Mouse (Mus musculus): ENCODE measurements around the gene Ctc1.

DNA sequence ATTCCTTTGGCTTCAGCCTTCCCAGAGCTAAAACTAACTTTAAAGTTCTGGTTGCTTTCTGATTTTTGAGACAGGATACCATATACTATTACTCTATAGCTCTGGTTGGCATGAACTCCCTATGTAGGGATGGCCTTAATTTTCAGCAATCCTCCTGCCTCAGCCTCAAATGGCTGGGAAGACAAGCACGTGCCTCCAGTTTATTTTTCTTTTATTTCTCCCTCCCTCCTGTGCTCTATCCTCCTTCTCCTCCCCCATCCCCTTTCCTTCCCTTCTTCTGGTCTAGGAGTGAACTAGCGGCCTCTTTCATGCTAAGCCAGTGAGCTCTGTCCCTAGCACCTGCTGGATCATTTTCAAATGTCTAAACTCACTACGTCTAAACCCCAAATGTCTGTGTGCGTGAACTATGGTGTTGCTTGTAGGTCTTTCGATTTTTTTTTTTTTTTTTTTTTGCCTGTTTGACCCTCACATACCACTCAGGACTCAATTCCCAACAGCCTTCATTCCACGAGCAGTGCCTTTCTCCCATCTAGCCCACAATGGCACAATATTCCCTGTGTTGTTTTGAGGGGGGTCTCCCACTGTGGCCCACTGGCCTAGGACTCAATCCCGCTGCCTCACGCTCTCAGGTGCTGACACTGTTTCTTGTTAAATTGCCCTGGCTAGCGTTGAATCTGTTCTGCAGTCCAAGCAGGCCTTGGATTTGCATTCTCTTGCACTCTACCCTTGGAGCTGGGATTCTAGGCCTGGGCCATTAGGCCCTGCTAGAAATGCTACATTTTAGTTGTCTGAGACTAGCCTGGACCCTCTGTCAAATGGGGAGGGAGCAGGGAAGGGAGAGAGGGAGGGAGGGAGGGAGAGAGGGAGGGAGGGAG lies 48.8 kb downstream of the Ctc1 start:
- TF ChIP-seq CTCF (IDR thresholded peaks at IDR 0.05): no peak
- TF ChIP-seq EP300 (IDR thresholded peaks at IDR 0.05; ENCODE audit: insufficient read depth, low read depth, low read length): no peak
- TF ChIP-seq POLR2A (IDR thresholded peaks at IDR 0.05; ENCODE audit: insufficient read depth, low read depth, low read length): no peak
